Comparison of ENCODE assay signal across 16 mouse cellular contexts in the genomic region with DNA sequence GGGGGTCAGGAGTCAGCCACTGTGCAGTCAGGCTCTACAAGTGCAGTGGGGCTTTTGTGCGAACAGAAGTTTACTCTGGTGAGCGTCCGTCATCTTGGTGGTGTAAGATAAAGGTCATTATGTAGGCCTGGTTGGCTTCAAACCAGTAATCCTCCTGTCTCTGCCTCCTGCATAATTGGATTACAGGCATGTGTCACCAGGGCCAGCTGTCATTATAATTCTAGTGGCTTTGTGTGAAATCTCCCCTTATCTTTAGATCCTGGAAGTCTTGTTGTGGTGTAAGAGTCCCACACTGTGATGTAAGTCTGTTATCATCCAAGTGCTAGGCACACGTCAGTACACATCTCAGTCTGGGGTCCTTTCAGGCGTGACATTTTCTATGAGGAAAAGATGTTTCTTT.
"Had no signal": no experiment of that assay in that cellular context is flagged by ENCODE, and none has a peak within 500 bp of the region (broad histone marks: within the 10 kb centered on the region; RNA-seq: fewer than 3 reads in every experiment).

No protein-coding gene starts in this region.

- DNase-seq: kidney, adult 11 months; kidney, adult 9 months; kidney, postnatal 36 days; liver; lung, adult 18-20 months; right cerebral cortex, postnatal 4 days; spleen, adult 18-20 months; thymus, adult 18-20 months; thymus, postnatal 36 days had no signal

- H3K27me3 ChIP-seq: limb, embryonic 12.5 days; midbrain, embryonic 13.5 days; neural tube, embryonic 15.5 days had no signal

- H3K9me3 ChIP-seq: limb, embryonic 12.5 days; midbrain, embryonic 13.5 days; neural tube, embryonic 15.5 days had no signal

- H3K36me3 ChIP-seq: neural tube, embryonic 15.5 days had no signal

- H3K9ac ChIP-seq: limb, embryonic 12.5 days; liver, embryonic 14.5 days; midbrain, embryonic 13.5 days; neural tube, embryonic 15.5 days had no signal

- H3K4me3 ChIP-seq: layer of hippocampus, adult 2 months; limb, embryonic 12.5 days; midbrain, embryonic 13.5 days; myocyte; neural tube, embryonic 15.5 days had no signal

- H3K4me2 ChIP-seq: limb, embryonic 12.5 days; midbrain, embryonic 13.5 days; neural tube, embryonic 15.5 days had no signal

- ATAC-seq: midbrain, embryonic 13.5 days had no signal

- H3K27ac ChIP-seq: kidney, postnatal 0 days; layer of hippocampus, adult 2 months; limb, embryonic 12.5 days; liver, embryonic 14.5 days; midbrain, embryonic 13.5 days; neural tube, embryonic 15.5 days had no signal

- H3K4me1 ChIP-seq: limb, embryonic 12.5 days; midbrain, embryonic 13.5 days; neural tube, embryonic 15.5 days had no signal
